Mouse (Mus musculus) spleen, postnatal 10 days (tissue): ENCODE results near the gene Ect2.

Experiments used
- DNase-seq, 2 experiments: peaks; one replicate each; pipeline ENCODE4 v3.0.0; 2021 to 2022; ENCODE audit warnings: low spot score in 2 of 2

The Ect2 gene

GRCm38 (mm10) chr3:27153701-27154209 lies at the start of gene Ect2:
Gene Ect2, minus strand, starts transcription at chr3:27153878.
- peak; percentile 95 to 98 for DNase-seq

- DNase-seq, result no peak
Observed at GRCm38 (mm10) chr3:27201728-27202411, 48.2 kb upstream of the Ect2 start.

GRCm38 (mm10) chr3:27199120-27199519 lies 45.4 kb upstream of the Ect2 start:
- no peak for DNase-seq

- DNase-seq, result no peak
Observed at GRCm38 (mm10) chr3:27197816-27198215, 44.1 kb upstream of the Ect2 start.

- no peak for DNase-seq
Observed at GRCm38 (mm10) chr3:27196529-27196928, 42.9 kb upstream of the Ect2 start.

- no peak for DNase-seq
Observed at GRCm38 (mm10) chr3:27195573-27196227, 42.0 kb upstream of the Ect2 start.

- DNase-seq, result no peak
Observed at GRCm38 (mm10) chr3:27195153-27195552, 41.5 kb upstream of the Ect2 start.

- DNase-seq, result peak in 1 of 2 experiments; percentile 24
Observed at GRCm38 (mm10) chr3:27193844-27194317, 40.2 kb upstream of the Ect2 start.

- no peak for DNase-seq
Observed at GRCm38 (mm10) chr3:27191856-27192255, 38.2 kb upstream of the Ect2 start.

- DNase-seq, result no peak
Observed at GRCm38 (mm10) chr3:27190865-27191264, 37.2 kb upstream of the Ect2 start.

- peak in 1 of 2 experiments; percentile 33 for DNase-seq
Observed at GRCm38 (mm10) chr3:27189320-27190261, 35.9 kb upstream of the Ect2 start.

- no peak for DNase-seq
Observed at GRCm38 (mm10) chr3:27188386-27188785, 34.7 kb upstream of the Ect2 start.

GRCm38 (mm10) chr3:27183601-27184175 lies 30.0 kb upstream of the Ect2 start:
- DNase-seq, result peak; percentile 19 to 23

GRCm38 (mm10) chr3:27182733-27183600 lies 29.3 kb upstream of the Ect2 start, which contains the start of gene Nceh1:
Gene Nceh1, plus strand, starts transcription at chr3:27182965.
- DNase-seq, result peak; percentile 84 to 93

GRCm38 (mm10) chr3:27179711-27180110 lies 26.0 kb upstream of the Ect2 start:
- DNase-seq, result no peak

GRCm38 (mm10) chr3:27170257-27170656 lies 16.6 kb upstream of the Ect2 start:
- DNase-seq, result no peak

- no peak for DNase-seq
Observed at GRCm38 (mm10) chr3:27165481-27166065, 11.9 kb upstream of the Ect2 start.

- DNase-seq, result no peak
Observed at GRCm38 (mm10) chr3:27162410-27162804, 8.7 kb upstream of the Ect2 start.

- no peak for DNase-seq
Observed at GRCm38 (mm10) chr3:27161645-27162409, 8.1 kb upstream of the Ect2 start.
